Mouse (Mus musculus) spleen, adult 2 months (tissue): ENCODE data around the gene Cdon.
A peak's percentile ranks its signal among the peaks of the same experiment; 100 is the strongest.

Experiments used
- CTCF ChIP-seq: fragments of 200-500 bp; IDR thresholded peaks from 2 replicates; pipeline ENCODE4 v1.5.1; 2011; ENCODE audit warnings: mild to moderate bottlenecking, inconsistent platforms; ENCODE audit not compliant: insufficient read depth, insufficient read length, insufficient replicate concordance; ENCODE audit errors: extremely low read depth
- POLR2A ChIP-seq: fragments of 200-500 bp; IDR thresholded peaks from 2 replicates; pipeline ENCODE4 v1.6.1; 2011; ENCODE audit warnings: low read depth, low read length, inconsistent platforms

GRCm38 (mm10) chr9:35523941-35524411 lies 103.0 kb downstream of the Cdon start:
- TF ChIP-seq CTCF, result peak; percentile 60; the same call in 1 of the 2 replicates
- no peak for TF ChIP-seq POLR2A
